Mouse (Mus musculus): ENCODE data around the gene Zfp57.

GRCm38 (mm10) chr17:37018328-37018727 lies 17.4 kb downstream of the Zfp57 start:
- TF ChIP-seq RCOR1 (conservative IDR thresholded peaks at IDR 0.05; ENCODE audit: low read depth, low read length) (no peak), MAFK (IDR thresholded peaks at IDR 0.05; ENCODE audit: insufficient replicate concordance, low read length) (no peak), ZNF384 (IDR thresholded peaks at IDR 0.05; ENCODE audit: low read depth, low read length) (no peak), JUND (conservative IDR thresholded peaks at IDR 0.05; ENCODE audit: low read depth, low read length) (no peak), CTCF (conservative IDR thresholded peaks at IDR 0.05 in 1 of 2, IDR thresholded peaks at IDR 0.05 in 1 of 2; ENCODE audit: low read depth in 2 of 2, low read length in 2 of 2) (no peak), EP300 (IDR thresholded peaks at IDR 0.05; ENCODE audit: low read length) (no peak), KAT2A (IDR thresholded peaks at IDR 0.05; ENCODE audit: insufficient replicate concordance, low read length) (no peak), NRF1 (IDR thresholded peaks at IDR 0.05; ENCODE audit: low read depth, low read length) (no peak), E2F4 (IDR thresholded peaks at IDR 0.05; ENCODE audit: insufficient replicate concordance, low read depth, low read length) (no peak), CHD2 (IDR thresholded peaks at IDR 0.05; ENCODE audit: low read length) (no peak), ELF1 (IDR thresholded peaks at IDR 0.05; ENCODE audit: low read depth, low read length) (no peak)

Data from CH12.LX (cell line).